Mouse (Mus musculus) left cerebral cortex, adult 18-20 months (tissue): ENCODE data around the gene Smarcc1. TPM values are rescaled to one million over a fixed set of nuclear protein-coding genes. Genes with fewer than 3 reads are reported as not detected.
A peak's percentile ranks its signal among the peaks of the same experiment; 100 is the strongest.
"Not testable (repeated sequence)": the region's sequence is repeated elsewhere in the genome, so short reads cannot be mapped to it uniquely, and the experiment has no call there.

Source experiments
- DNase-seq, 2 experiments: peaks; one replicate each; pipeline ENCODE4 v3.0.0; 2021 to 2022; ENCODE audit warnings: low spot score in 2 of 2, mixed read lengths in 1 of 2
- total RNA-seq, 2 experiments: library from RNA; stranded (reverse); gene quantifications; 2 replicates each; pipeline ENCODE4 v1.2.3; 2021

Smarcc1 gene
- total RNA-seq, 2 experiments from 2014 or later = 69.0 to 72.1 TPM

- no peak for DNase-seq
Observed at GRCm38 (mm10) chr9:110130896-110131524, 13.5 kb downstream of the Smarcc1 start.

GRCm38 (mm10) chr9:110131525-110132197, 14.2 kb downstream of the Smarcc1 start:
- peak; percentile 99 for DNase-seq

- DNase-seq = peak in 1 of 2 experiments; percentile 6
Observed at GRCm38 (mm10) chr9:110132201-110132605, 14.7 kb downstream of the Smarcc1 start.

GRCm38 (mm10) chr9:110132921-110133320, 15.4 kb downstream of the Smarcc1 start:
- no peak for DNase-seq

GRCm38 (mm10) chr9:110134176-110134575, 16.7 kb downstream of the Smarcc1 start:
- DNase-seq = no peak

- no peak for DNase-seq
Observed at GRCm38 (mm10) chr9:110139119-110139518, 21.6 kb downstream of the Smarcc1 start.

GRCm38 (mm10) chr9:110142097-110142496, 24.6 kb downstream of the Smarcc1 start:
- DNase-seq = no peak

- DNase-seq = no peak
Observed at GRCm38 (mm10) chr9:110148598-110148997, 31.1 kb downstream of the Smarcc1 start.

GRCm38 (mm10) chr9:110159036-110159435, 41.5 kb downstream of the Smarcc1 start:
- no peak for DNase-seq

- DNase-seq = not testable (repeated sequence)
Observed at GRCm38 (mm10) chr9:110160486-110160885, 43.0 kb downstream of the Smarcc1 start.

- no peak for DNase-seq
Observed at GRCm38 (mm10) chr9:110162441-110162840, 44.9 kb downstream of the Smarcc1 start.

- DNase-seq = no peak
Observed at GRCm38 (mm10) chr9:110163071-110163470, 45.6 kb downstream of the Smarcc1 start.

- peak; percentile 11 to 39 for DNase-seq
Observed at GRCm38 (mm10) chr9:110170858-110171257, 53.4 kb downstream of the Smarcc1 start.

GRCm38 (mm10) chr9:110199870-110200269, 82.4 kb downstream of the Smarcc1 start:
- DNase-seq = no peak

- peak; percentile 24 to 48 for DNase-seq
Observed at GRCm38 (mm10) chr9:110205526-110206404, 88.3 kb downstream of the Smarcc1 start.

GRCm38 (mm10) chr9:110206437-110206836, 88.9 kb downstream of the Smarcc1 start:
- no peak for DNase-seq

GRCm38 (mm10) chr9:110208265-110208664, 90.8 kb downstream of the Smarcc1 start:
- DNase-seq = no peak

GRCm38 (mm10) chr9:110208967-110209366, 91.5 kb downstream of the Smarcc1 start:
- DNase-seq = no peak

GRCm38 (mm10) chr9:110224273-110224672, 106.8 kb downstream of the Smarcc1 start:
- DNase-seq = no peak

GRCm38 (mm10) chr9:110226191-110226590, 108.7 kb downstream of the Smarcc1 start:
- DNase-seq = no peak

GRCm38 (mm10) chr9:110228671-110229070, 111.2 kb downstream of the Smarcc1 start:
- no peak for DNase-seq

- DNase-seq = no peak
Observed at GRCm38 (mm10) chr9:110229112-110229511, 111.6 kb downstream of the Smarcc1 start.
